Mouse (Mus musculus) brain, embryonic 18.5 days (tissue): ENCODE measurements around the gene Gm9747.

Source experiments
- DNase-seq: peaks from one replicate; pipeline ENCODE4 v3.0.0-alpha.2; 2012; ENCODE audit warnings: low read depth, low spot score

The Gm9747 gene

DNA sequence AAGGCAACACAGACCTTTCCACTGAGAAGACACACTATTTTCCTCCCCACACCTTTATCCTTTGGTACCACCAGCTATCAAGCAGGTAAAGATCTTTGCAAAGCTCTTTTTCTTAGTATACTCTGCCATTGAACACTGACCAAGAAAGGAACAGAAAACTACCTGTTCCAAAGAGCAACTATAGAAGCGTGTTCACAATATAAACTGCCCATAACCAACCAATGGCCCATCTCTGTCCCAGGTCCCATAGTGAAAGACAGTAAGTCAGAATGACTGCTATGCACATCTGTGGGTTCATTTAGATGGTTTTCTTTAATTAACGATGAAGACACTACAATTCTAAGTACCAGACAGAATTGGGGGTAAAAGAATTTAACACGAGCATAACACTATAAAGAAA lies at the start of gene Gm9747:
TSS of gene Gm9747 (plus strand) at position 301 of the 400 bp plus-strand sequence.
- no peak for DNase-seq

GRCm38 (mm10) chr1:82183913-82184442 lies 48.9 kb upstream of the Gm9747 start:
- DNase-seq, result no peak

GRCm38 (mm10) chr1:82188549-82189231 lies 44.2 kb upstream of the Gm9747 start:
- DNase-seq, result no peak

GRCm38 (mm10) chr1:82189516-82189915 lies 43.4 kb upstream of the Gm9747 start:
- DNase-seq, result no peak

DNA sequence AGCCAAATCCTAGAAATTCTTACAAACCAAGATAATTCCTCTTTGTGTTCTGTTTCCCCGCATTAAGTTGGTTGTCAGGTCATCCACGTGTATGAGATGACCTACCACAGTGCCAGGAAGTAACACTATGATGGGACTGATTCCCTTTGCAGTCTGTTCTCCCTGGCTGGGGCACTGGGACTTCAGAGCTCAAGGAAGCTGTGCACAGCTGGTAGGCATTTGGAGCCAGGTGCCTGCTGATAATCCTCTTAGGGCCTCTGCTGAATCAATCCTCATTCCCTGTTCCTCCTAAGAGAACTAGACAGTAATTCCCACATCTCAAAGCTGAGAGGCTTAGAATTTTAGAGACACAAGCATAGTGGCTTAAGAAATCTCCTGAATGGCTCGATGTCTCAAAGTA lies 41.3 kb upstream of the Gm9747 start:
- DNase-seq, result no peak

- no peak for DNase-seq
These were observed 33.0 kb upstream of the Gm9747 start for GRCm38 (mm10) chr1:82199918-82200317.

DNA sequence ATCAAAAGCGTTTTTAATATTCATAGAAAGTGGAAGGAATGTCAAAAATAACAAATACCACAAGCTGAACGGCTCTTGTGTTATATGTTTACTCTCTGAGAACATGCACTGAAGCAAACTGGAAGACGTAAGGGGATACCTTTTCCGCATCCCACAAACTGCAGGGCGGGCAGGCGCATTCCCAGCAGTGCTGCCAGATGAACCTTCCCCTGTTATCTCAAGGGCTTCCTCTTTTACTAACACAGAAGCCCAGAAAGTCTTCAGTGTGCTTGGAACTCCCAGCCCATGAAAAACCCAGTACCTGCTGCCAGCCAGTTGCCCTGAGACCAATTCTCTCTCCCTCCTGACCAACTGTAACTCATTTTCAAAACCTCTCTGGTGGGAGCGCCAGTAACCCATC lies 32.3 kb upstream of the Gm9747 start:
- no peak for DNase-seq

DNA sequence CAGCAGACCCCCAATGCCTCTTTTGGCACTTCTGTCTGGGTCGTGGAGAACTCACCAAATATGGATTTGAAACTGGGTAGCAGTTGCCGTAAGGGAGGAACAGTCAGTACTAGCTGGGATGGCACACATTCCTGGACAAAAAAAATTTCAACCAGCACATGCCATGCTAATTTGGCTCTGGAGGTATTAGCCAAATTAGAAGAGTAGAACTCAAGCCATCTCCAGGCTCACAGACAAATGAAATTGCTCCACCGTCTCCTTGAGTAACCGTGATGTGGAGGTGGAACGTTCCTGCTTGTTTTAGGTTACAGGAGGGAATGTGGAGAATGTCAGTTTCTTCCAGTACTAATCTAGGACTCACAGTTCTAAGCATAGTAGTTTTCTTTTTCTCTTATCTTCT lies 25.4 kb upstream of the Gm9747 start:
- no peak for DNase-seq

- no peak for DNase-seq
These were observed 12.1 kb upstream of the Gm9747 start for GRCm38 (mm10) chr1:82220673-82221396.

DNA sequence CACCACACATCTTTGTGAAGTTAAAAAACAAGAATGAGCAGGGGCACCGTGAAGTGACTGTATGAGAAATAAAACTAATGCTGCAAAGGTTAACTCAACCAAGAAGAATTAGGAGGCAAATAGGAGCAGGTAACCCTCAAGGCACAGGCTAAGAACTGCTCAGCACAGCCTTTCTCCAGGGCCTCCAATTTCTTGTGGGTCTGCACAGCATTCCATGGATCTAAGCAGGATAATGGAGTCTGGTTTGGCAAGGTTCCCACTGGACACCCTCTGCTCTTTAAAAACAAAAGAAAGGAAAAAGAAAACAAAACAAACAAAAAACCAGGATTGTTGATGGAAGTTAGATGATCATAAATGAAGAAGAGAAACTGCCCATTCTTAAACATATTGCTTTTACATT lies 11.4 kb upstream of the Gm9747 start:
- no peak for DNase-seq

- DNase-seq, result no peak
These were observed 9.7 kb upstream of the Gm9747 start for GRCm38 (mm10) chr1:82223042-82223795.

DNA sequence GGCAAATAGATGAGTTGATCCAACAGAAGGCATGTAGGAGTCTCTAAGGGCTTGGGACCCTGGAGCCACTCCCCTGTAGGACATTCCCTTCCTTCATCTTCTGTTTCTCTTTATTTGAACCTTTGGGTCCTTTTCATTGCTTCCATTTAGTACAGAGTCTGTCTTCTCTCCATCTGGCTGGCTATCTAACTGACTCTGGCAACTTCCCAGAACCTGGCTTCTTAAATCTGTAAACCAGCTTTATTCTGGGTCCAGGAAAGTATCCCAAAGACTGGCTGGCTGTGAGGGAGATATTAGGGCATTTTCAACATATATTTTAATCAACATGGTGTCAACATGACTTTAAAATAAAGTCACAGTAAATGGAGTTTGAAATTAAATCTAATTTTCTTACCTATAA lies 4.1 kb upstream of the Gm9747 start:
- DNase-seq, result no peak

GRCm38 (mm10) chr1:82234616-82235015 lies 1.7 kb downstream of the Gm9747 start:
- DNase-seq, result no peak

DNA sequence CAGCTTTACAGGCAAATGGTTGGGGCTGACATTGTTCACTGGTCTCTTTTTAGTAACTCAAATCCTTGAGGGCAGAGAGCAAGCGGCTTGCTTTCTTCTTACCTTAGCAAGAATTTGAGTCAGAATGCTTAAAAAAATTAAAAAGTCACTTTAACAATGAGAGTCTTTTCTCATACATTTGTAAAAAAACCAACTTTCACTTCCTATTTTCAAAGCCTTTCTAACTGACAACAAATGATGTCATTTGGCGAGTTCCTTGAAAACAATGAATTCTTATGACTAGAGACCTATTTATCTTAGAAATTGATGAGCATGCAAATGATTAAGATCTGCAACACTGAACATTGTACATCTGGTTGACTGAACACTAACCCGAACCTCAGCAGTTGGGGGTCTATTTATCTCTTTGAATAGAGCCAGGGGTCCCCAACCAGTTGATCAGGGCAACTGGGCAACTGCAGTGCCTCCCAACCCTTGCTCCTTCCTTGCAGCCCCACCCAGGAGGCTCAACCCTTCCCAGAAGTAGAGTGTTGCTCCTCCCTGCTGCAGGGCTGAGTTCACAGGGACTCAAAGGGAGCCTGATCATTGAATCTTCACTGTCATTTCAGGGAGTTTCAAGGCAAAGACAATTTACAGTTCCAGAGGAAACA lies 2.7 kb downstream of the Gm9747 start:
- DNase-seq, result no peak

DNA sequence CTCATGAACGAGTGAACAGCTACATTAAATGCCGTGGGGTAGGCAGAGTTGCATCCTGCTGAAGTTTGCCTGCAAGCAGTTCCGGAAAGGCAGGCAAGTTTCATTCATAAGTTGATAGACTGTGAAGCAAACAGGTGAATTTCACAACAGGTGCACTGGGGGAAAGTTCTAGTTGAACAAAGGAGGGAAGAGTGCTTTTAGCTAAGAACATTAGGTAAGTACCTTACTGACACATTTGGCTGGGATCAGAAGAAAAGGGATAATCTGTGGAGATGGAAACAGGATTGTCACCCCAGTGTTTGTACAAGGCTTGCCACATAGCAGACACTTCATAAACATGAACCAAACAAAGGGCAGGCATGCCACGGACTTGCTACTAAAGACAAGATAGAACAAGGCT lies 5.3 kb downstream of the Gm9747 start:
- DNase-seq, result no peak

DNA sequence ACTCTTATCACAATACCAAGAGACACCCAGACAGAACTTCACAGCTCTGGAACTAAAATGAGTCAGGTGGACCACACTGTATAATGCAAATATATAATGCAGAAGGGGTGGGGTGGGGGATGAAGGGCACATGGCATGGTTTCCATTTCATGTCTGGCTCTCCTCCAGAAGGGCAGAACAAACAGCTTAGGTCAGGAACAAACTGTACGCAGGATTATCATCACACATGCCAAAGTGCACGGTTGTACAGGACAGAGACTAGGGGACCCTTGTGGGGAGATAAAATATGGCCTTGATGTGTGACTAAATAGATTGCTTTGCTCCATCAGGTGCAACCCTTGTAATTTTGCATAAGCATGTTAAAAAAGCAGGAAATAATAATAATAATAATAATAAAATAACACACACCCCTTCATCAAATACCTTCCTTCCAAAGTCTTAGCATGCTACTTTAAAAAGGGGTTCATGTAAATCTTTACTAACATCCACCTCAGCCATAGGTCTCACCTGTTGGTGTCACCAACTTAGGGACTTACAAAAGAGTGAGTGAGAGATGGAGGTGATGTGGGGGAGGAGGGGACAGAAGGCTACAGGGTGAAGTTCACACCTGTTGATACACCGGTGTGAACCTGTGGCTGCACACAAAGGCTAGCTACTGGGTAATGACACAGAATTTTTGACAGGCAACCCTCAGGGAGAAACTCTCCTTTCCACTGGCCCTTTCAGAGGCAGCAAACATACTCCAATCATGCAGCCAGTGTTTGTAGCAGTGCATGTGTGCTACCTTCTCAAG lies 6.7 kb downstream of the Gm9747 start:
- DNase-seq, result no peak

DNA sequence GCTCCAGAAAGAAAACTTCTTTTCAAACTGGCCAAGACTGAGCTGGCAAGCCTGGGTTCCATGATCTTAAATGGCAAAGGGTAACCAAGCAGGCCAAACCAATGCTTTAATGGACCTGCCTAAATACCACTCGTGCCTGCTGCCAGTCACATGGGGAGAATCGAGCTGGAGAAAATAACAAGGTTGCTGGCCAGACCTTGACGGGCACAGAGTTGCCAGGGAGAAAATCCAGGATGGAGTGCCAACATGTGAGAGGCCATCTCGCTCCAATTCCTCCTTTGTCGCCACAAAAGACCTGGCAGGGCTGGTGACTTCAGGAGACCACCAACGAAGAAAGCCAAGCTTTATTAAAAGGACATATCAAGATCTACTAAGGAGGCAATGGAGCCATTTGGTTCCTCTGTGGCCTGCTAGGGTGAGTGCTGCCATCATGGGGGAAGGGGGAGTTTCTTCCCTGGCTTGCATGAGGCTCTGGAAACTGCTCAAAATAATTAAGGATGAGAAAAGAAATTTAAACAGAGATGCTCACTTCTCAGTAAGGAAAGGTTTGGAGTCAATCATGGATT lies 10.4 kb downstream of the Gm9747 start:
- DNase-seq, result peak; percentile 28

GRCm38 (mm10) chr1:82245002-82245401 lies 12.1 kb downstream of the Gm9747 start:
- no peak for DNase-seq

- no peak for DNase-seq
These were observed 14.5 kb downstream of the Gm9747 start for GRCm38 (mm10) chr1:82247221-82247951.
